Mouse (Mus musculus) testis, postnatal 14 days (tissue): Measurements from ENCODE around the gene Lhfp.

Experiments
- DNase-seq: peaks from one replicate; pipeline ENCODE4 v3.0.0; 2021; ENCODE audit warnings: low spot score

The Lhfp gene

GRCm38 (mm10) chr3:53165281-53165680, 124.0 kb downstream of the Lhfp start:
- peak; percentile 31 for DNase-seq

- no peak for DNase-seq
Observed at GRCm38 (mm10) chr3:53166001-53166400, 124.7 kb downstream of the Lhfp start.

GRCm38 (mm10) chr3:53169486-53169885, 128.2 kb downstream of the Lhfp start:
- DNase-seq = no peak

- no peak for DNase-seq
Observed at GRCm38 (mm10) chr3:53173310-53174063, 132.2 kb downstream of the Lhfp start.

GRCm38 (mm10) chr3:53179936-53180335, 138.6 kb downstream of the Lhfp start:
- DNase-seq = no peak

GRCm38 (mm10) chr3:53185439-53185838, 144.1 kb downstream of the Lhfp start:
- no peak for DNase-seq

GRCm38 (mm10) chr3:53193441-53193840, 152.1 kb downstream of the Lhfp start:
- DNase-seq = no peak

- no peak for DNase-seq
Observed at GRCm38 (mm10) chr3:53195666-53196107, 154.4 kb downstream of the Lhfp start.

GRCm38 (mm10) chr3:53200175-53200574, 158.8 kb downstream of the Lhfp start:
- DNase-seq = no peak

GRCm38 (mm10) chr3:53200853-53201252, 159.5 kb downstream of the Lhfp start:
- no peak for DNase-seq

- no peak for DNase-seq
Observed at GRCm38 (mm10) chr3:53201670-53202069, 160.3 kb downstream of the Lhfp start.

- no peak for DNase-seq
Observed at GRCm38 (mm10) chr3:53202184-53202583, 160.9 kb downstream of the Lhfp start.

- no peak for DNase-seq
Observed at GRCm38 (mm10) chr3:53202698-53203097, 161.4 kb downstream of the Lhfp start.

- no peak for DNase-seq
Observed at GRCm38 (mm10) chr3:53203656-53204055, 162.3 kb downstream of the Lhfp start.

- DNase-seq = no peak
Observed at GRCm38 (mm10) chr3:53204348-53204984, 163.1 kb downstream of the Lhfp start.

- no peak for DNase-seq
Observed at GRCm38 (mm10) chr3:53204985-53205365, 163.6 kb downstream of the Lhfp start.

- DNase-seq = no peak
Observed at GRCm38 (mm10) chr3:53205706-53206105, 164.4 kb downstream of the Lhfp start.

GRCm38 (mm10) chr3:53206509-53207224, 165.3 kb downstream of the Lhfp start:
- DNase-seq = no peak

GRCm38 (mm10) chr3:53207225-53207528, 165.8 kb downstream of the Lhfp start:
- DNase-seq = no peak

GRCm38 (mm10) chr3:53210691-53211526, 169.6 kb downstream of the Lhfp start:
- DNase-seq = no peak

GRCm38 (mm10) chr3:53212599-53212998, 171.3 kb downstream of the Lhfp start:
- DNase-seq = no peak

GRCm38 (mm10) chr3:53213346-53213745, 172.0 kb downstream of the Lhfp start:
- DNase-seq = no peak
